Mouse (Mus musculus) MEL (cell line): Measurements from ENCODE around the gene Gm20388. TPM values are rescaled to one million over a fixed set of nuclear protein-coding genes. Genes with fewer than 3 reads are reported as not detected.

Experiments used
- DNase-seq: peaks from one replicate; pipeline ENCODE4 v3.0.0; 2011; ENCODE audit warnings: low read depth, low spot score
- H3K27ac ChIP-seq: 2 replicates; pipeline ENCODE4 v1.5.1; 2012; ENCODE audit warnings: low read depth, mild to moderate bottlenecking, control low read depth, low read length, moderate library complexity; ENCODE audit not compliant: control insufficient read depth
- H3K27me3 ChIP-seq, 2 experiments: fragments of 150-350 bp in 1 of 2; sonication (generic) in 1 of 2; 2 replicates each; pipeline ENCODE4 v1.6.1; 2012; ENCODE audit warnings: low read length in 2 of 2, mild to moderate bottlenecking in 2 of 2, improper control_type of control experiment in 1 of 2, moderate library complexity in 1 of 2; ENCODE audit not compliant: insufficient read depth in 2 of 2, control insufficient read depth in 1 of 2
- H3K36me3 ChIP-seq, 2 experiments: 2 replicates each; pipeline ENCODE4 v1.6.1; 2012 to 2014; ENCODE audit warnings: low read length in 2 of 2, improper control_type of control experiment in 1 of 2, inconsistent platforms in 1 of 2, mild to moderate bottlenecking in 1 of 2; ENCODE audit not compliant: insufficient read depth in 2 of 2, control insufficient read depth in 1 of 2
- H3K4me1 ChIP-seq, 2 experiments: fragments of 150-350 bp in 1 of 2; sonication (generic) in 1 of 2; 2 replicates each; pipeline ENCODE4 v1.6.1; 2012; ENCODE audit warnings: low read length in 2 of 2, improper control_type of control experiment in 1 of 2, mild to moderate bottlenecking in 1 of 2; ENCODE audit not compliant: insufficient read depth in 2 of 2, control insufficient read depth in 1 of 2
- H3K4me3 ChIP-seq, 2 experiments: fragments of 150-350 bp in 1 of 2; sonication (generic) in 1 of 2; 2 replicates each; pipeline ENCODE4 v1.5.1; 2012; ENCODE audit warnings: low read depth in 2 of 2, low read length in 2 of 2, mild to moderate bottlenecking in 2 of 2, moderate library complexity in 2 of 2, control low read depth in 1 of 2, improper control_type of control experiment in 1 of 2; ENCODE audit not compliant: control insufficient read depth in 1 of 2, insufficient read depth in 1 of 2
- H3K79me2 ChIP-seq: 2 replicates; pipeline ENCODE4 v1.6.1; 2012; ENCODE audit warnings: mild to moderate bottlenecking, low read length, moderate library complexity; ENCODE audit not compliant: control insufficient read depth, poor library complexity, insufficient read depth
- H3K9ac ChIP-seq: 2 replicates; pipeline ENCODE4 v1.6.1; 2012; ENCODE audit warnings: low read depth, mild to moderate bottlenecking, control low read depth, low read length, moderate library complexity; ENCODE audit not compliant: control insufficient read depth, poor library complexity, severe bottlenecking
- H3K9me3 ChIP-seq: fragments of 150-350 bp; sonication (generic); replicated peaks from 2 replicates; pipeline ENCODE4 v1.6.1; 2012; ENCODE audit warnings: mild to moderate bottlenecking, low read length, improper control_type of control experiment, moderate library complexity; ENCODE audit not compliant: insufficient read depth
- CTCF ChIP-seq, 3 experiments: IDR thresholded peaks in 2 of 3; conservative IDR thresholded peaks in 1 of 3; 2 replicates each; pipeline ENCODE4 v1.5.1; 2011 to 2012; ENCODE audit warnings: low read length in 3 of 3, low read depth in 2 of 3, mild to moderate bottlenecking in 2 of 3, improper control_type of control experiment in 1 of 3, inconsistent platforms in 1 of 3, mixed read lengths in 1 of 3, moderate library complexity in 1 of 3; ENCODE audit not compliant: control insufficient read depth in 1 of 3, insufficient read depth in 1 of 3, poor library complexity in 1 of 3, severe bottlenecking in 1 of 3
- ELF1 ChIP-seq: IDR thresholded peaks from 2 replicates; pipeline ENCODE4 v1.6.1; 2014; ENCODE audit warnings: low read depth, mild to moderate bottlenecking, inconsistent platforms, low read length, improper control_type of control experiment, moderate library complexity
- EP300 ChIP-seq, 2 experiments: IDR thresholded peaks; 2 replicates each; pipeline ENCODE4 v1.6.1; 2011; ENCODE audit warnings: improper control_type of control experiment in 2 of 2, low read length in 2 of 2, low read depth in 1 of 2, mild to moderate bottlenecking in 1 of 2
- GATA1 ChIP-seq: IDR thresholded peaks from 2 replicates; pipeline ENCODE4 v1.6.1; 2011; ENCODE audit warnings: low read depth, low read length, improper control_type of control experiment
- HCFC1 ChIP-seq: IDR thresholded peaks from 2 replicates; pipeline ENCODE4 v1.6.1; 2012; ENCODE audit warnings: low read depth, mild to moderate bottlenecking, inconsistent platforms, low read length, improper control_type of control experiment, moderate library complexity
- JUND ChIP-seq: IDR thresholded peaks from 2 replicates; pipeline ENCODE4 v1.6.1; 2011; ENCODE audit warnings: low read depth, mild to moderate bottlenecking, improper control_type of control experiment, low read length
- POLR2A ChIP-seq, 2 experiments: IDR thresholded peaks; 2 replicates each; pipeline ENCODE4 v1.6.1; 2011 to 2012; ENCODE audit warnings: low read length in 2 of 2, mild to moderate bottlenecking in 2 of 2, control low read depth in 1 of 2, improper control_type of control experiment in 1 of 2, low read depth in 1 of 2, moderate library complexity in 1 of 2; ENCODE audit not compliant: control insufficient read depth in 1 of 2, insufficient read depth in 1 of 2, poor library complexity in 1 of 2
- POLR2AphosphoS5 ChIP-seq: IDR thresholded peaks from 2 replicates; pipeline ENCODE4 v1.6.1; 2012; ENCODE audit warnings: low read depth, borderline replicate concordance, mild to moderate bottlenecking, inconsistent platforms, low read length, moderate library complexity, mixed read lengths
- RCOR1 ChIP-seq: IDR thresholded peaks from 2 replicates; pipeline ENCODE4 v1.6.1; 2012; ENCODE audit warnings: low read depth, mild to moderate bottlenecking, inconsistent platforms, low read length, improper control_type of control experiment
- TBP ChIP-seq: IDR thresholded peaks from 2 replicates; pipeline ENCODE4 v1.8.0; 2011; ENCODE audit warnings: low read depth, low read length, improper control_type of control experiment
- USF2 ChIP-seq, 2 experiments: IDR thresholded peaks; 2 replicates each; pipeline ENCODE4 v1.6.1; 2011 to 2012; ENCODE audit warnings: improper control_type of control experiment in 2 of 2, low read length in 2 of 2, borderline replicate concordance in 1 of 2, inconsistent platforms in 1 of 2, low read depth in 1 of 2, mild to moderate bottlenecking in 1 of 2; ENCODE audit not compliant: insufficient read depth in 1 of 2
- ZC3H11A ChIP-seq: IDR thresholded peaks from 2 replicates; pipeline ENCODE4 v1.6.1; 2012; ENCODE audit warnings: low read depth, mild to moderate bottlenecking, inconsistent platforms, low read length, improper control_type of control experiment
- ZKSCAN1 ChIP-seq: IDR thresholded peaks from 2 replicates; pipeline ENCODE4 v1.6.1; 2012; ENCODE audit warnings: low read depth, mild to moderate bottlenecking, inconsistent platforms, low read length, improper control_type of control experiment, moderate library complexity
- ZMIZ1 ChIP-seq: IDR thresholded peaks from 2 replicates; pipeline ENCODE4 v1.6.1; 2012; ENCODE audit warnings: low read depth, mild to moderate bottlenecking, inconsistent platforms, low read length, improper control_type of control experiment, moderate library complexity
- ZNF384 ChIP-seq: IDR thresholded peaks from 2 replicates; pipeline ENCODE4 v1.6.1; 2012; ENCODE audit warnings: low read depth, mild to moderate bottlenecking, inconsistent platforms, low read length, improper control_type of control experiment
- polyA plus RNA-seq, 2 experiments: library from polyadenylated mRNA; stranded (reverse) in 1 of 2; unstranded in 1 of 2; fragments of >175 nt in 1 of 2; fragments of >200 nt in 1 of 2; gene quantifications; 2 replicates each; pipeline versions ENCODE4 v1.2.1 to v1.2.4; 2012; ENCODE audit warnings: low replicate concordance in 2 of 2, low read depth in 1 of 2; ENCODE audit not compliant: insufficient read length in 2 of 2, insufficient read depth in 1 of 2, missing spikeins in 1 of 2
- total RNA-seq: library from RNA; depleted of rRNA; stranded (reverse); fragments of 300-350 nt; gene quantifications from 2 replicates; pipeline ENCODE4 v1.2.3, GENCODE M21; 2012

The Gm20388 gene
- total and polyA plus RNA-seq, 3 experiments: 11.1 to 17.8 TPM; not detected in 1

GRCm38 (mm10) chr8:120177318-120178123, 266.9 kb downstream of the Gm20388 start, which contains the start of gene Fam92b:
TSS of gene Fam92b (minus strand) at chr8:120177466.
- H3K9ac ChIP-seq: no peak within 1 kb of the TSS
- no peaks in the 10 kb centered on the region for H3K79me2 ChIP-seq
- DNase-seq: peak; percentile 34
- TF ChIP-seq TBP: no peak
- no peak for TF ChIP-seq POLR2A (IDR thresholded peaks at IDR 0.05; ENCODE audit: control insufficient read depth in 1 of 2, insufficient read depth in 1 of 2, low read depth in 1 of 2, low read length in 2 of 2, poor library complexity in 1 of 2)
- TF ChIP-seq ZKSCAN1: no peak
- no peak for TF ChIP-seq ELF1
- TF ChIP-seq JUND: no peak
- TF ChIP-seq EP300 (IDR thresholded peaks at IDR 0.05; ENCODE audit: low read depth in 1 of 2, low read length in 2 of 2): no peak
- no peak for TF ChIP-seq ZNF384
- no peak for TF ChIP-seq POLR2AphosphoS5
- no peak for TF ChIP-seq ZC3H11A
- no peak for TF ChIP-seq GATA1
- TF ChIP-seq USF2 (IDR thresholded peaks at IDR 0.05; ENCODE audit: borderline replicate concordance in 1 of 2, insufficient read depth in 1 of 2, low read depth in 1 of 2, low read length in 2 of 2): no peak
- no peak for TF ChIP-seq CTCF (IDR thresholded peaks at IDR 0.05 in 2 of 3, conservative IDR thresholded peaks at IDR 0.05 in 1 of 3; ENCODE audit: control insufficient read depth in 1 of 3, insufficient read depth in 1 of 3, low read depth in 2 of 3, low read length in 3 of 3, poor library complexity in 1 of 3, severe bottlenecking in 1 of 3)
- TF ChIP-seq ZMIZ1: no peak
- H3K9me3 ChIP-seq: no peaks in the 10 kb centered on the region
- H3K36me3 ChIP-seq: no peaks in the 10 kb centered on the region
- no peaks in the 10 kb centered on the region for H3K27me3 ChIP-seq
- no peak within 1 kb of the TSS for H3K27ac ChIP-seq
- H3K4me1 ChIP-seq: no peaks in the 10 kb centered on the region
- H3K4me3 ChIP-seq: no peak within 1 kb of the TSS

GRCm38 (mm10) chr8:120178124-120178514, 267.5 kb downstream of the Gm20388 start:
- Histone ChIP-seq H3K4me1 (no peaks in the 10 kb centered on the region), H3K4me3 (no peak overlapping the region), H3K27me3 (no peaks in the 10 kb centered on the region), H3K27ac (no peak overlapping the region), H3K79me2 (no peaks in the 10 kb centered on the region), H3K36me3 (no peaks in the 10 kb centered on the region), H3K9me3 (no peaks in the 10 kb centered on the region), H3K9ac (no peak overlapping the region)
- no peak for DNase-seq
- TF ChIP-seq RCOR1 (no peak), USF2 (IDR thresholded peaks at IDR 0.05; ENCODE audit: borderline replicate concordance in 1 of 2, insufficient read depth in 1 of 2, low read depth in 1 of 2, low read length in 2 of 2) (no peak), HCFC1 (no peak)
